Mouse (Mus musculus) mesoderm, embryonic 11.5 days (tissue): Measurements from ENCODE around the gene Map4k3.
"Not testable (repeated sequence)": the region's sequence is repeated elsewhere in the genome, so short reads cannot be mapped to it uniquely, and the experiment has no call there.

Source experiments
- DNase-seq: peaks from one replicate; pipeline ENCODE4 v3.0.0-alpha.2; 2012; ENCODE audit warnings: low read depth, low spot score

Gene Map4k3

GRCm38 (mm10) chr17:80568441-80568840, 159.8 kb downstream of the Map4k3 start:
- no peak for DNase-seq

DNA sequence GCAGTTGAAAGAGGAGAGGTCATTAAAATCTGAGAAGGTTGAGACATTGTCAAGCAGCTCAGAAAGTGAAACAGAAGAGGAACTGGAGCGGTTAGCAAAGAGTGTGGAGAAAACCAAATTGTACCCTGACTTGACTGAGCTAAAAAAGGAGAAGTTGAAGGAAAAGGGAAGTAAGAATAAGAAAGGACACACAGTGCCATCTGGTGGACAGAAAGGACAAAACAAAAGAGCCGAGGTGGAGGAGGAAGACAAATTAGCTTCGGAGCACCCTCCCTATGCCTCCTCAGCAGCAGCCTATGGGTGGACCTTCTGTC, 163.7 kb downstream of the Map4k3 start:
- DNase-seq = peak; percentile 23

- DNase-seq = not testable (repeated sequence)
Observed at GRCm38 (mm10) chr17:80563762-80564610, 164.3 kb downstream of the Map4k3 start.

GRCm38 (mm10) chr17:80562792-80563191, 165.5 kb downstream of the Map4k3 start:
- no peak for DNase-seq

GRCm38 (mm10) chr17:80560669-80561401, 167.4 kb downstream of the Map4k3 start:
- peak; percentile 81 for DNase-seq

- no peak for DNase-seq
Observed at GRCm38 (mm10) chr17:80559745-80560144, 168.5 kb downstream of the Map4k3 start.

GRCm38 (mm10) chr17:80559050-80559449, 169.2 kb downstream of the Map4k3 start:
- peak; percentile 44 for DNase-seq

GRCm38 (mm10) chr17:80558583-80558982, 169.7 kb downstream of the Map4k3 start:
- no peak for DNase-seq

DNA sequence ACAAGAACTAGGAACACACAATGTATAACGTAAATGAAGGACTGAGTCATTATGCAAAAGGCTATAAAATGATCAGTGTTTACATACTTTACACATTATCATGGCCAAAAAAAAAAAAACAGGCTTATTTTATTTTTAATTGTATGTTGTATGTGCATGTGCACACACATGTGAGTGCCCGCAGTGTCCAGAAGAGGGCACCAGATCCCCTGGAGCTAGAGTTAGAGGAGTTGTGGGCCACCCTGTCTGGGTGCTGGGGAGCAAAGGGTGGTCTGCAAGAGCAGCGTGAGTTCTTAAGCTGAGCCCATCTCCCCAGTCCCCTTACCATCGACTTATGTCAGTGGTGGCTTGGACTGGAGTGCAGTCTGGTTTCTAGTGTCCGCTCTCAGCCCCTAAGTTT, 170.8 kb downstream of the Map4k3 start:
- no peak for DNase-seq

GRCm38 (mm10) chr17:80553318-80554270, 174.7 kb downstream of the Map4k3 start:
- DNase-seq = peak; percentile 87

DNA sequence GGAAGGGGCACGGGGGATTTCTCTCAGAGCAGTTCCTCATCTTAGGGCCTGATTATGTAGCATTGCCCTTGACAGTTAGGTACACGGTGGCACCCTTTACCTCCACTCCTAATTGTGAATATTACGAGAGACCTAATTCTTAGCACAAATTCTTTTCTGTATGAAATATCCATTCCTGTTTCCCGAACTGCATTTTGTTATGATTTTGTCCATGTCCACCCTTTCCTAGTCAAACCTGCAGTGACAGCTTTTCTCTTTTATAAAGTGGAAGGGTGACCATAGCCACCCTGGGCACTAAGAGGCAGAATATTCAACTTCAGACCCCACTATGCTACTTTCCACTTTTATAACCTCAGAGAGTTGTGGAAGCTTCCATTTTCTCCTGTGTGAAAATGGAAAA, 175.6 kb downstream of the Map4k3 start:
- no peak for DNase-seq

DNA sequence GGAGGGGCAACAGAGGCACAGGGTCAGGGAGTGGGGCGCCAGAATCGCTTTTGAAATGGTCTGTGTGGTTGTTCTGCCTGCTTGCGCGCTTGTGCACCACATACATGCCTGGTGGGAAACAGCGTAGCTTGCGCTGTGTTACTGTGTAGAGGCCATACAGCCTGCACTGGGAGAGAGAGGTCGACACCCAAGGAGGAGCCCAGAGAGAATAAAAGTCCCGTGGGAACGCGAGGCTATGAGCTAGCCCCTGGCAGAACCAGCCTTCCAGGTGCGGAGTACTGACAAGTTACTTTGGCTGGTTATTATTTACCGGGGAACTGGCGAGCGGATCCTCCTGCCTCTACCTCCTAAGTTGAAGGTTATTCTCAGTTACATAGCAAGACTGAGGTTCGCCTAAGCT, 177.3 kb downstream of the Map4k3 start:
- no peak for DNase-seq

DNA sequence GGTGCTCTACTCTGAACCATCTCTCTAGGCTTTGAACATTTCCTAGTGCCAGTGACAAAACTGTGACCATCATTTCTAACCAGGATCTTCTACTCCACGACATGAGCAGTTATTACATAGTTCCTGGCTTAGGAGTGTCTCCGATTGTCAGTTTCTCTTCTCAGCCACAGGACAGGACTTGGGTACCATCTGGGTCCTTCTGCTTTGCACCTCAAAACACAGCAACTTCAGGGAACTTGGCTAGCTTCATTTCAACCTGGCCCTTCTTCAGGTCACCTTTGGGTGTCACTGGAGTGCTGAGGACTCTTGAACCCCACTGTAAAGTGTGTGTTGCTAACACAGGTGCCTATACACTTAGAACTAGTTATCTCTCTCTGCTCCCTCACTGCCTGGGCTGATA, 181.4 kb downstream of the Map4k3 start:
- DNase-seq = no peak

DNA sequence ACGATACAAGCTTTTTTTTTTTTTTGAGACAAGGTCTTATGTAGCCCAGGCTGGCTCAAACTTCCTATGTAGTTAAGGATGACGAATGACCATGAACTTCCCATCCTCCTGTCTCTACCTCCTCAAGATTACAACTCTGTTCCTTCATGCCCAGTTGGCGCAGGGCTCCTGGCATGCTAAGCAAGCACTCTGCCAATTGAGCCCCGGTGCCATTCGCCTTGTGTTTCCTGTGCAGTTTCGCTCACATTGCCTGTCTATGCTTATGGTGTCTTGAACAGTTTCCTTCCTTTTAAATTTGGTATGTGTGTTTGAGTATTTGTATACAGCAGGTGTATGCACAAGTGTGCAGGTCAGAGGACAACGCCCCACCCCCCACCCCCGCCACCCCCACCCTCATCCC, 182.1 kb downstream of the Map4k3 start:
- DNase-seq = no peak

- DNase-seq = no peak
Observed at GRCm38 (mm10) chr17:80543646-80544045, 184.6 kb downstream of the Map4k3 start.

DNA sequence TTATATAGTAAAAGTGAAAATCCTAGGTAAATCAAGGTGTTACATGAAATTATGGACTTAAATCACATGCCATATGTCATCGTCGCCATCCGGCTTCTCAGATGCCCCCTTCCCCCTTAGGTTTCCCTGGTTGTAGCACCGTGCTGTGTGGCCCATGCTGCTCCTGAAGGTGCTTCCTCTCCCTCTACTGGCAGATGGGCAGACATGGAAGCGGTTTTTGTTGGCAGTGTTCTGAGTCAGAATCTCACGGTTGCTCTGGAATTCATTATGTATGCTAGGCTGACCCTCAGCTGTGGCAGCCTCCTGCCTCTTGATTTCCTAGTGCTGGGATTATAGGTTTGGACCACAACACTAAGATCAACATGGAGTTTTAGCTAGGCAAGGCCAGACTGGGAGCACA, 191.1 kb downstream of the Map4k3 start:
- no peak for DNase-seq

- no peak for DNase-seq
Observed at GRCm38 (mm10) chr17:80535633-80536032, 192.7 kb downstream of the Map4k3 start.

GRCm38 (mm10) chr17:80531351-80531750, 196.9 kb downstream of the Map4k3 start:
- not testable (repeated sequence) for DNase-seq
